ENCODE assay signal across 9 mouse cellular contexts in the genomic region with DNA sequence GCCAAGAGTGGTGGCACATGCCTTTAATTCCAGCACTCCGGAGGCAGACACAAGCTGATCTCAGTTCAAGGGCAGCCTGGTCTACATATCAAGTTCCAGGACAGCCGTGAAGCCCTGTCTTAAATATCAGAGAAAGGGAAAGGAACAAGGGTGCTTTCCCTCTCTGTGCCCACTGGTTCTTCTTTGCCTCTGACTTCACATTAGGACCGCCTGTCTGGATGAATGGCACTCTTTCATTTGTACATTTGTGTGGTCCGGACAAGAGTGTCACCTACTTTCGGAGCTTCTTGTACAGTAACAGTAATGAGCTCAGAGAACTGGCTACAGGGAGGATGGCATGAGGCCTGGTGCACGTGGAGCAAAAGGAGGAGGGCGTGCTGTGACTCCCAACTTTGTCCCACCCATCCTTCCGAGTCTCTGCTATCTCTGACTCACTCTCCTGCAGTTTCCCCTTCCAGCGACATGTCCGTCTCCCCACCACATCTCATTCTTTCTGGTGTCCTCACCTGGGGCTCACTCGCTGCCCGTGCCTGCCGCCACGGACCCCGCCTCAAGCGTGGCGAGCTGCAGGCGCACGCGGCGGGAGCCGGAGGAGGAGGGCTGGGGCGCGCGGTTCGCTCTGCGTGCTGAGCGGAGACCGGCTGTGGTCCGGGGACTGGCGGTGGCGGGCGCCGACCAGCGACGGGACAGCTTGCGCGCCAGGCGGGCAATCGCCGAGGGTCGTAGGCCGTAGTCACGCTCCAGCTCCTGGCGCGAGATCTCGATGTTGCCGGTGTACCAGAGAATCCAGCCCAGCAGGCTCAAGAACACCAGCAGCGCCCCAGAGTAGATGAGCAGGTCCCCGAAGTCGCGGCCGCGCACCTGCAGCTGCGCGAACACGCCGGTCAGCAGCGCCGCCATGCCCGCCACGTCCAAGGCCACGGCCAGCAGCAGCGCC. TPM values are rescaled to one million over a fixed set of nuclear protein-coding genes. Genes with fewer than 3 reads are reported as not detected.
DNase-seq lines count a peak whose midpoint lies in the region; ATAC-seq and TF ChIP-seq lines count a peak whose summit lies in the region.
"Had no signal": no experiment of that assay in that cellular context is flagged by ENCODE, and none has a peak within 500 bp of the region (broad histone marks: within the 10 kb centered on the region; RNA-seq: fewer than 3 reads in every experiment).

No protein-coding gene starts in this region.

- peaks cover 0 to 8% of the 10 kb centered on the region in 2 experiments; a peak in 1 of 4 replicates for H3K4me1 ChIP-seq in ES-E14 (ENCODE audit: control insufficient read depth in 2 of 2, insufficient read depth in 2 of 2, low read length in 2 of 2, poor library complexity in 1 of 2)
- peaks cover 24% of the 10 kb centered on the region for H3K4me1 ChIP-seq in forebrain, embryonic 15.5 days

- ATAC-seq in forebrain, embryonic 15.5 days (replicated peaks) = peak; percentile 20; the same call in 1 of the 2 replicates

- in situ Hi-C loops in ES-E14 (cut with MboI; ENCODE audit: low sequenced_read_pairs in 2 of 2, unreplicated experiment in 2 of 2) = no loop called here

- intact Hi-C loops in heart, postnatal 36 days (cut with DNase I) = loop anchor here (2.0 kb wide), 1 partner anchor 48 kb away; a partner anchor contains a TSS

- H3K36me3 ChIP-seq in ES-E14 (ENCODE audit: control insufficient read depth, insufficient read depth, low read length, poor library complexity, severe bottlenecking) = peaks cover 19% of the 10 kb centered on the region
- H3K36me3 ChIP-seq in forebrain, embryonic 15.5 days = no peaks in the 10 kb centered on the region

- WGBS in forebrain, embryonic 15.5 days = under 1% methylated on average over 64 of the region's 64 CpGs

- H3K9ac ChIP-seq in ES-E14 (ENCODE audit: insufficient read depth, low read depth, low read length, poor library complexity, severe bottlenecking) = peak overlapping the region; percentile 91
- peak overlapping the region; percentile 71 for H3K9ac ChIP-seq in forebrain, embryonic 15.5 days (replicated peaks)

- H3K27ac ChIP-seq in ES-E14 (ENCODE audit: insufficient read depth, low read depth, low read length, poor library complexity, severe bottlenecking) = peak overlapping the region; percentile 9
- no peak overlapping the region for H3K27ac ChIP-seq in forebrain, embryonic 15.5 days (replicated peaks)

- DNase-seq in ES-E14 (ENCODE audit: low read depth, low spot score) = no peak
- DNase-seq in brain, embryonic 14.5 days (ENCODE audit: low read depth) = peak; percentile 77
- peak; percentile 58 to 75 for DNase-seq in heart, postnatal 36 days
- DNase-seq in layer of hippocampus, postnatal 25 days (ENCODE audit: extremely low spot score in 1 of 2, low spot score in 1 of 2) = peak; percentile 45 to 49
- peak; percentile 68 for DNase-seq in lung, postnatal 14 days
- DNase-seq in ovary, postnatal 36 days (ENCODE audit: low spot score) = peak; percentile 76
- peak; percentile 69 for DNase-seq in thymus, postnatal 4 days

- no peaks in the 10 kb centered on the region for H3K9me3 ChIP-seq in ES-E14 (ENCODE audit: control insufficient read depth, insufficient read depth, low read depth, low read length)
- no peaks in the 10 kb centered on the region for H3K9me3 ChIP-seq in forebrain, embryonic 15.5 days

- peak overlapping the region; percentile 91 for H3K4me2 ChIP-seq in forebrain, embryonic 15.5 days (replicated peaks)

- 0 out of 2 replicates have a peak, but pooled peaks have one; percentile 25 for TF ChIP-seq POLR2A in brain, embryonic 14.5 days (IDR thresholded peaks at IDR 0.05; ENCODE audit: borderline replicate concordance, extremely low read depth, insufficient read depth, insufficient read length, poor library complexity, severe bottlenecking)

- TF ChIP-seq CTCF in brain, embryonic 14.5 days (IDR thresholded peaks at IDR 0.05; ENCODE audit: borderline replicate concordance, extremely low read depth, insufficient read depth, insufficient read length) = peak; percentile 11; the same call in 1 of the 2 replicates

- peaks cover 4% of the 10 kb centered on the region; the same call in 1 of the 2 replicates for H3K27me3 ChIP-seq in forebrain, embryonic 15.5 days

- peak overlapping the region; percentile 77 to 83 for H3K4me3 ChIP-seq in ES-E14 (ENCODE audit: insufficient read depth in 1 of 2, low read depth in 1 of 2, low read length in 2 of 2, poor library complexity in 1 of 2, severe bottlenecking in 1 of 2)
- peak overlapping the region; percentile 53 for H3K4me3 ChIP-seq in forebrain, embryonic 15.5 days

TF ChIP-seq in ES-E14, 5 proteins besides CTCF, POLR2A, EP300 and RAD21:
- TF ChIP-seq ZNF384 (IDR thresholded peaks at IDR 0.05; ENCODE audit: low read depth, low read length) = no peak

RNA-seq across cellular contexts. Expression of a gene that starts 0.7 kb away (rescaled TPM):
- total RNA-seq in ES-E14 (2012; rRNA removed) = 13.0 and 27.7 TPM in 2 replicates
- 3.4 and 5.2 TPM in 2 replicates for polyA plus RNA-seq in brain, embryonic 14.5 days (2012; rRNA removed)
- polyA plus RNA-seq in forebrain, embryonic 15.5 days (2015; fragmentation: Nextera tagmentation; extraction: Ambion mirVana) = 3.5 TPM in 2 replicates
- total RNA-seq in heart, postnatal 36 days (2021) = 1 to 10 TPM; 4.4 to 5.7 TPM
- 1 to 10 TPM; 2.2 to 2.6 TPM for total RNA-seq in layer of hippocampus, postnatal 25 days (2021)

RNA-seq across cellular contexts. Expression of a gene that starts 3.9 kb away (rescaled TPM):
- 1,352 and 1,377 TPM in 2 replicates for total RNA-seq in ES-E14 (2012; rRNA removed)
- 271 and 404 TPM in 2 replicates for polyA plus RNA-seq in brain, embryonic 14.5 days (2012; rRNA removed)
- 224 and 256 TPM in 2 replicates for polyA plus RNA-seq in forebrain, embryonic 15.5 days (2015; fragmentation: Nextera tagmentation; extraction: Ambion mirVana)
- total RNA-seq in heart, postnatal 36 days (2021) = 100 to 1,000 TPM; 515 to 545 TPM
- total RNA-seq in layer of hippocampus, postnatal 25 days (2021) = 100 to 1,000 TPM; 484 to 506 TPM

RNA-seq across cellular contexts. Expression of a gene that starts 6.0 kb away (rescaled TPM):
- not detected in 2 replicates for total RNA-seq in ES-E14 (2012; rRNA removed)
- not detected in 2 replicates for polyA plus RNA-seq in brain, embryonic 14.5 days (2012; rRNA removed)
- polyA plus RNA-seq in forebrain, embryonic 15.5 days (2015; fragmentation: Nextera tagmentation; extraction: Ambion mirVana) = not detected in 2 replicates
- total RNA-seq in heart, postnatal 36 days (2021) = not detected
- not detected for total RNA-seq in layer of hippocampus, postnatal 25 days (2021)
- total RNA-seq: gastrocnemius, postnatal 4 days had no signal

RNA-seq across cellular contexts. Expression of a gene that starts 6.1 kb away (rescaled TPM):
- total RNA-seq in ES-E14 (2012; rRNA removed) = 1.2 and 2.1 TPM in 2 replicates
- polyA plus RNA-seq in brain, embryonic 14.5 days (2012; rRNA removed) = 0.16 and 0.38 TPM in 2 replicates
- polyA plus RNA-seq in forebrain, embryonic 15.5 days (2015; fragmentation: Nextera tagmentation; extraction: Ambion mirVana) = 0.56 and 1.2 TPM in 2 replicates
- total RNA-seq in heart, postnatal 36 days (2021) = not detected
- under 1 TPM; 0.27 to 0.49 TPM for total RNA-seq in layer of hippocampus, postnatal 25 days (2021)

RNA-seq across cellular contexts. Expression of a gene that starts 17.7 kb away (rescaled TPM):
- 0.11 TPM in 1 of 2 replicates, not detected in the other for total RNA-seq in ES-E14 (2012; rRNA removed)
- not detected in 2 replicates for polyA plus RNA-seq in brain, embryonic 14.5 days (2012; rRNA removed)
- polyA plus RNA-seq in forebrain, embryonic 15.5 days (2015; fragmentation: Nextera tagmentation; extraction: Ambion mirVana) = not detected in 2 replicates
- not detected for total RNA-seq in heart, postnatal 36 days (2021)
- not detected for total RNA-seq in layer of hippocampus, postnatal 25 days (2021)
- total RNA-seq: gastrocnemius, postnatal 4 days had no signal
